Mouse (Mus musculus) forelimb bud, embryonic 11.5 days (tissue): ENCODE data around the gene Brd7.

Experiments
- DNase-seq: peaks from one replicate; pipeline ENCODE4 v3.0.0-alpha.2; 2012; ENCODE audit warnings: low read depth, low spot score

Brd7 gene

DNA sequence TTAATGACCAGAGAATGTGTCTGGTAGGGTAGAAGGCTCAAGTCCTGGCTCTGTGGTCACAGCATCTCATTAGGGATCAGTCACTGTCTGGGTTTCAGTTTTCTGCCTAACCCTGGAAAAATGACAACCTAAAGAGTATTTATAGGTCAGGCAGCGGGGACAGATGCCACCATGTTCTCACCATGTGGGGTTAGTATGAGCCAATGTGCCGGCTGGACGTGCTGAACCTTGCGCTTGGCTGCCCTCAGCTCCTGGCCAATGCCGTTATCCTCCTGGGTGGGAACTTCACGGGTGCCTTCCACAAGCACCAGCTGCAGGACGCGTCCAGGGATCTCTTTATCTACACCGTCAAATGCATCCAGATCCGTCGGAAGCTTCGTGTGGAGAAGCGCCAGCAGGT lies 51.7 kb downstream of the Brd7 start:
- no peak for DNase-seq

DNA sequence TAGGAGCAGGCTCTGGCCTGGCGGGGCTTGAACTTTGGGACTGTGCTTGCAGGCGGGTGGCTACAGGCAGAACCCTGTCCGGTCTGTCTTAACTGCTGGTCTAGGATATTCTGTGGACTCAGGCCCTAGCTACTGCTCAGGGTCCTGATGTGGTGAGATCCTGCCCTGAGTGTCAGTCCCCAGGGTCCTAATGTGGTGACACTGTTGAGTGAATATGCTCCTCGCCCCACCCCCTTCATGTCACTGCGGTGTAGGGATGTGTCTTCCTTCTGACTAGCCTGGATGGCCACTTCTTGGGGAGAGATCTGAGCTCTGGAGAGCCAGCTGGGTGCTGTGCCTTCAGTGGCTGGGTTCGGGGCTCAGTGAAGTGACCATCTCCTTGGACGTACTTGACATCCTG lies 52.1 kb downstream of the Brd7 start:
- DNase-seq = no peak

DNA sequence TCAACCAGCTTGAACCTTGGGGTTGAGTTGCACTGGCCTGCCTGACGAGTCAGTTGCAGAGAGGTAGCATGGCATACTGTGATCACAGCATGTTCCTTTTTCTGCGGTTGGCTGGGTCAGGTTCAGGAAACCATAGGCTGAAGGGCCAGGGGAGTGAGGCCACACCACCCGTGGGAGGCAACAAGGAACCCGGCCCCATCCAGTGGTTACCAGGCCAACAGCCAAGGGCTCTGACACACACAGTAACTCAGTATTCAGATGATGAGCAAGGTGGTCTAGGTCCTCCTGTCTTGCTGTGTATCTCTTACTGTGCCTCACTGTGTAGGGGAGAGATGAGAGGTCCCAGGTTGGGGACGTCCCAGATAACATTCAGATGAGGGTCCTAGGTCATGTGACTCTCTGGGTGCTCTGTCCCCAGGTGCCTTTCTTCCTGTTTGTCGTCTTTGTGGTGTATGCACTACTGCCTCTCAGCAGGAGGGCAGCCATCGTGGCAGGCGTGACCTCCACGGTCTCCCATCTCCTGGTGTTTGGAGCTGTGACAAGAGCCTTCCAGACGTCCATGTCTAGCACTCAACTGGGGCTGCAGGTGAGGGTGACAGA lies 52.6 kb downstream of the Brd7 start:
- no peak for DNase-seq

DNA sequence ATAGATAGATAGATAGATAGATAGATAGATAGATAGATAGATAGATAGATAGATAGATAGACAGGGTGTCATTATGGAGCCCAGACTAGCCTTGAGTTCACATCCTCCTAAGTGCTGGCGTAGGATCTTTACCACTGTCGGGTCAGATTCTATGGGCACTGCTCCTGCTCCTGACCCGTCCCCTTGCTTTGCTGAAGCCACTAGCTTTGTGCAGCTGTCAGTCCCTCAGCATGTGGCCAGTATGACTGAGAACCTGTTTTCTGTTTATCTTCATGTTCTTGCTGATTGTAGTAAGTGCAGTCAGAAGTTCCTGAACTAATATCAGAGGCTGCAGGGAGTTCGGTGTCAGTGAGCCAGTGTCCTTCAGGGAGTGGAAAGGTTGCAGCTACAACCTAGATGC lies 54.3 kb downstream of the Brd7 start:
- DNase-seq = no peak

DNA sequence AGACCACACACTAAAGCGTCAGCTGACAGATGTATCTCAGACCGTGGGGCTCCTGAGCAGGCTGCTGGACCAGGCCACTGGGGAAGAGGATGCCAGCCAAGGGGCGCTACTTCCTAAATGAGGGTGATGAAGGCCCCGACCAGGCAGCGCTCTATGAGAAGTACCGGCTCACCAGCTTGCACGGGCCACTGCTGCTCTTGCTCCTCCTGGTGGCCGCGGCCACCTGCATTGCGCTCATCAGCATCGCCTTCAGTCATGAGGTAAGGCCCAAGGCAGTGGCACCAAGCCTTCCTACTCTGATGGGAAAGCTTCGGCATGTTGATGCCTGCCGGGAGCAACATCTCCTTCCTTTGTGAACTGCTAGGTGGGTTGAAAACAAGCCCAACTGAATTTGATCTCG lies 55.5 kb downstream of the Brd7 start:
- DNase-seq = no peak

DNA sequence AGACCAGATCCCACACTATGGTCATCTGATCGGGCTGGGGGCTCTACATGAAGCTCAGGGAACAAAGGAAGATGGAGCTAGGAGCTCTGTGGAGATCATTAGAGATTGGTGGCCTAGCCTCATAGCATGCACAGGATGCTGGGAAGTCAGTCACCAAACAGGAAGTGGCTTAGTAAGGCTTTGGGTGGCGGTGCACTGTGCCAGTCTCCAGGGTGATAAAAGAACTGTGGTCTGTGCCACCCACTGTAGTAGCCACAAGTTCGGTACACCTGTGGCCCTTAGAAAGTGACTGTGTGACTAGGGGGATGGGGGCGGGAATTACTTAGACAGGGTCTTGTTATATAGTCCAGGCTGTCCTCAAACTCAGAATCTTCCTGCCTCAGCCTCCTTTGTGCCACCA lies 56.2 kb downstream of the Brd7 start:
- no peak for DNase-seq

DNA sequence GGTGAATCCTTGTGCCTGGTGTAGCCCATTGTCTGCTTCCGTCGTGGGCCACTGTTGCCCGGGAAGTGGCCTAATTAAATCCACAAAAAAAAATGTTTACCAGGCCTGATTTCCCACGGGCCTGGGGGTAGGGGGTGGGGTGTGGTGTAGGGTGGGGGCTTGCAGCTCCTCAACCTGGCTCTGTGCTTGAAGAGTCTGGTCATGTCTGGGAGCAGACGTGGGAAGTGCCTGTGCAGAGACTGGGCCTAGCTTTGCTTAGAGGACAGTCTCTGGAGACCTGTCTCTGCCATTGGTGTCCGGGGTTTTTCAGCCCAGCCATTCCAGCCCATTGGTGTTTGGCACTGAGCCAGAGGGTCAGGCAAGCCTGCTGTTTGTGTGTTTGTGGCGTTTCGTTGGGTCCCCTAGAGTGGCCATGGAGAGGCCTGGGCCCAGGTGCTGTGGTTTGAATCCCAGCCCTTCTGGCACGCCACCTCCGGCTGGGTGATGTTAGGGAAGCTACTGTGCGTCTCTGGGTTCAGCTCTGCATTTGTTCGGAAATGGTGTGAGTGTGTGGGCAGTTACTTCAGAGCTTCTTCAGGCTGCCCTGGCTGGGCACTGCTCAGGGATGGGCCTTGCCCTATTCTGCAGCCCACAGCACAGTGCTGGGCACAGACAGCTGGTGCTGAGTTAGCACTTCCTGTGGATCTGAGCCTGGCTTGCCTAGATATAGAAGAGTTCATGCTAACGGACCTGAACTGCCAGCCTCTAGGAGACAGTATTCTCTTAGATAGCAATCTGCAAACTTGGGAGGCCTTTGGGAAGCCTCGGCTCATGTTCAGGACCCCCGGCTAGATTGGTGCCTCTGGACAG lies 60.2 kb downstream of the Brd7 start:
- DNase-seq = no peak

DNA sequence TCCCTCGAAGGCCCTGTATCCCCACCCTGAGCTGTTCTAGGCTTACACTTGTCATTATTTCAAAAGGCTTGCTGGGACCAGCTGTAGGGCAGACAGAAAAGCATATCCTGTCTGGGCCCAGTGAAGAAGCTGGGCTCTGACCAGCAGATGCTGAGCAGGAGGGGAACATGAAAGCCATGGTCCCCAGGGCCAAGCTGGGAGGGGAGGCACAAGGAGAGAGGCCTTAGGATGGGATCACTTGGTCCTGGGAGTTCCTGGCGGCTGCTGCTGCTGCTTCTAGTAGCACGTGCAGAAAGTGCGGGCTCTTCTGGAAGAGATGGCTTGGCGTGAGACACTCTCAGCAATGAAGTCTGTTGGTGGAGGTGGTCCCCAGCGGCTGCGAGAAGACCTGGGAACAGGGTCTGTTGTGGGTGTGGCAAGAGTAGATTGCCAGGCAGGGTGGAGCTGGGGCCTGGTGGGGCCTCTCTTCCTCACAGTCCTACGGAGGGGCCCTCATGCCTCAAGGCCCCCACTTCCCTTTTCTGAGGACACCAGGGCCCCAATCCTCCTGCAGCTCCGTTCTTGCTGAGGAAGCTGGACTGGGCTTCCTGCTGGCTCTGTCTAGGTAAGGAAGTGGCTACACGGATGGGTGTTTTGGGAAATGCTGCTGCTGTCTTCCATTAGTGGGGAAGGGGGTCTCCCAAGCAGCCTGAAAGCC lies 61.9 kb downstream of the Brd7 start:
- DNase-seq = no peak

DNA sequence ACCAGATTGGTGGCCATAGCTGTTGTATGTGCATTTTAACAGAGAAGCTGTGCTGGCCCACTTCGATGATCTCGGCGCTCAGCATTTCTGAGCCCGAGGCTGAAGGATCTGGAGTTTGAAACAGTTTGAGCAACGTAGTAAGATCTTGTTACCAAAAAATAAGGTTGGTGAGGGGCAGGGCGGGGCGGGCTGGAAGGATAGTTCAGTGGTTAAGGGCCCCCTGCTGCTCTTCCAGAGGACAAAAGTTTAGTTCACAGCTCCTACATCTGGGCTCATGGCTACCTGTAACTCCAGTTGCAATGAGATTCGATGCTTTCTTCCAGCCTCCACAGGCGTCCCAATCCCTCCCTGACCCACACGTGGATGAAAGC lies 63.3 kb downstream of the Brd7 start:
- no peak for DNase-seq

DNA sequence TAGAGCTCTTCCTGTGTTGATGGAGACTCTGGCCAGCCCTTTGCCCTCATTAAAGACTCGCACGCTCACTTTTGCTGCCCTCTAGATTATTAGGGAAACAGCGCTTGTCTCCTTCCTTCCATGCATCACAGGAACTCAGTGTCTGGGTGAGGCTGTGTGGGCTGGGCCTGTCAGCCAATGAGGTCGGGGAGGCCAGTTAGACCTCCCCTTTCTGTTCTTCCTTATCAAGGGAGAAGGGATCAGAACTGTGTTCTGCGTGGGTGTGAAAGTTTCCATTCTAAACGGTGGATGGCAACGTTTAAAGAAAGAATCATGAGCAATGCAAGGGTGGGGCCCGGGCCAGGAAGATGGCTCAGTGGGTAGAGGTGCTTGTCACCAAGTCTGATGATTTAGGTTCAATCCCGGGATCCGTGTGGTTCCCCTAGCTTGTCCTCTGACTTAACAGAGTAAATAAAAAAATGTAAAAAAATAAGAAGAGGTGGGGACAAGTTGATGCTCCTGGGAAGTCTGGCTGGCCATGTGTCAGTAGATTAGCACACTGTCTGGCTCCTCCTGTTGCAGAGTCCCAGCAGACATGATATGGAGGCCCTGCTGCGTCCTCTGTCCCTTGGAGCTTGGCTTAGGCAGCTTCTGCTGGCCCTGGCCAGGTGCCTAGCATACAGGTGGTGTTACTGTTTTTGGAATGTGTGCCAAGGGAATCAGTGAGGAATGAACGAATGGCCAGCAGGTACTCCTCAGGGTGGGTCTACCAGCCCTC lies 63.8 kb downstream of the Brd7 start:
- no peak for DNase-seq

DNA sequence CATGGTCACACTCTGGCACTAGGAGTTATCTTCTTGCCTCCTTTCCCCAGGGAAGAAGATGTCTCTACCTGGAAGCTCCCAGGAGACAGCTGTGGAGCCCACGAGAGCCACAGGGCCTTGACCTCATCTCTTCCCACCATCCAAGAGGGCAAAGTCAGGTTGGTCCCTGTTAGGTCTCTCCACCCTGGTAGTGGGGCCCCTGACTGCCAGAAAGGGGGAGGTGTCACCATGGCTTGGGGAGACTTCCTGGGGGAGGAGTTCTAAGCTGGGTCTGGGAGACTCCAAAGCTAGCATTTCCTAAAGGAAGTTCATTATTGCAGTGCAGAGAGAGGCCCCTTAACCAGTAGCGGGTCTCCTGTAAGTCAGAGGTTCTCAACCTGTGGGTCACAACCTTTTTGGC lies 67.0 kb downstream of the Brd7 start:
- no peak for DNase-seq

DNA sequence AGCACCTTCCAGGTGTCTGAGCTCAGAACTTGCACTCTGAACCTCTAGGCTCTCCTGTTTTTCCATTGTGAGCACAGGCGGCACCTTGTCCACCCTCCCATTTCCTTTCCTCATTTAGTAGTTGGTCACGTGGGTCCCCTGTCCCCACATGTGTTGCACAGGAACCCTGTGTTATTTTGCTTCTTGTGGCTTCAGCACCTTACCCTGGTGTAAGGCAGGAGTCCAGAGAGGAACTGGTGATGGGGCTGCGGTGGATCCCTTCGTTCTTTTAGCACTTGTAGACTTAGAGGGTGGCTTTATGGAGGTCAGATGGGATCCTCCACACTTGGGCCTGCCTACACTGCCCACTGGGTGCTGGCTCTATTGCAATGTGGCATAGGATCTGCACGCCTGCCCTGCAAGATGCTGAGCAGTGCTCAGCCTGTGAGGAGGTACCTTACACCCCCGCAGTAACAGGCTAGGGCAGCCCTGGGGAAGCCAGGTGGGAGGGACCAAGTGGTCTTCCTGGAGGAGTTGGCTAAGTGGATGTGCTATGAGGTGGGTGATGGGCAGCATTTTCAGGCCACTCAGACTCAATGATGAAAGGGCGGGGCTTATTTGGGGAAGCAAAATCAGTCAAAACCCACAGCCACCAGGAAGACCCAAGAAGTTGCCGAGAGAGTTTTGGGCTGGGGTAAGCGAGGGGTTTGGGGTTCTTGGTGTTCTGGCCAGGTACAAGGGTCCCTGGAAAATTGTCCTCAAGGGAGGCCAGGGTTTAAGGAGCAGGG lies 68.2 kb downstream of the Brd7 start:
- DNase-seq = no peak

DNA sequence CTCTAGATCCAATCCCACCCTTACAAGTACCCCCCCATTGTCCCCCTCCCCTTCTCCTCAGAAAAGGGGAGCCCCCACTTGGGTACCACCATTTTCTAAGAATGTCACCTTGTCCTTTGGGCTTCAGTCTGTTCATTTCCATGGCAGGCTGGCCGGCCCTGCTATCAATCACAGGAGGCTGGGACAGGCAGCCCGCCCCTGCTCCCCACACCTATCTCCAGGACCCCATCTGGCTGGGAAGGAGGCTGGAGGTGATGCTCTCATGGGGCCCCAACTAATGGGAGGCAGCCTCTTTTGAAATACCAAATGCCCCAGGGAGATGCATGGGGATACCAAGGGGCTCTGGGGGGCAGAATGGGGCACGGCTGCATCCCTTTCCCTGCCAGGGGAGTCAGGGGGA lies 69.1 kb downstream of the Brd7 start:
- no peak for DNase-seq

DNA sequence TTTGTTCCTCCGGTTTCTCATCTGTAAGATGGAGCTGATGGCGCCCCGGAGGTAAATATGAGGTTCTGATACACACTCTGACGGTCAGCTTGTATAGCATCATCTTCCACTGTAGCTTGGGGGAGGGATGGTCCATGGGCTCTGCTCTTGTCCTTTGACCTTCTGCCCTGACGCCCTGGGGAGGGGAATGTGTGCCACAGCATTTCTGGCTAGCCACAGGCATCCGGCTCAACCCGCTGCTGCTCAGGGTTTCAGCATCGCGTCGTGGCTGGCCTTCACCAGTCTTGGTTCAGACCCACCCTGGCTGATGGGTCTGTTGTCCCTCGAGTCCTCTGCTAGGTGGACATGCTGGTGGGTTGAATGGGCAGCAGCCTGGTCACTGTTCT lies 70.7 kb downstream of the Brd7 start:
- DNase-seq = no peak

DNA sequence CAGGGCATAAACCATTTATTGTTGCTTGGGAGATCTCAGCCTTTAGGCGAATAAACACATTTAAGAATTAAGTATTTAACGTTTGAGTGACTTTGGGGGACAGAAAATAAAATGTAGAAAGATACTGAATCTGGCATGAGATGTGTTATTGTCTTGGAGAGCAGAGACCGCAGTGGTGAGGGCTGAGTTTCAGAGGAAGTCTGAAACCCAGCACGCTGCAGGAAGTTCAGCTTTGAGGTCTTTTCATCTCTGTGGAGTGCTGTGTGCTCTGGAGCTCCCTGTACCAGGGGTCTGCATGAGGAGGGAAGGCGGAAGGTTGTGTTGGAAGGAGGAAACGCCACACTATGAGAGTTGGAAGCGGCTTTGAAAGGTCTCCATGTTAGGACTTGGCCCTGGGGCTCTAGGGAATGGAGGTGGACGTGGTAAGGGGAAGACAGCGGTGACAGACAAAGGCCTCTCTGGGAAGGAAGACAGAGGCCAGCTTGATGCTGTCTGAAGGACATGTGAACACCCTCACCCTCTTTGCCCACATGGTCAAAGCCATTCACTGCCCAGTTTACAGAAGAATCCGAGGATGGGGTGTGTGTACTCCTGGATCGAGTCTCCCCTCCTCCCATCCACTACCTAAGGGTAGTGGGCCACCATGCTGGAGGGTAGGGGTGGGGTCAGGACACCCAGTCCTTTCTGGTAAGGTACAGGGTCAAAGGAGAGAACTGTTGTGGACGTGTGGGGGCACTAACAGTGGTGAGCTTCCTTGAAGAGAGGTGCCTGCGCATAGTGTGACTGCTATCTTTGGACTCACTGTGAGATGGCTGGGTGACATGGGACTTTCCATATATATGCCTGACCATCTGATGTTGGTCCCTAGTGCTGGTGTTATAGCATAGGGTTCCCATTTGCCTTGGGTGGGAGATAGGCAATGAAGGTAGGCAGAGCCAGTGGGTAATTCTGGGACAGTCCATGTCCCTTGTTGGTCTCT lies 71.4 kb downstream of the Brd7 start:
- DNase-seq = no peak

DNA sequence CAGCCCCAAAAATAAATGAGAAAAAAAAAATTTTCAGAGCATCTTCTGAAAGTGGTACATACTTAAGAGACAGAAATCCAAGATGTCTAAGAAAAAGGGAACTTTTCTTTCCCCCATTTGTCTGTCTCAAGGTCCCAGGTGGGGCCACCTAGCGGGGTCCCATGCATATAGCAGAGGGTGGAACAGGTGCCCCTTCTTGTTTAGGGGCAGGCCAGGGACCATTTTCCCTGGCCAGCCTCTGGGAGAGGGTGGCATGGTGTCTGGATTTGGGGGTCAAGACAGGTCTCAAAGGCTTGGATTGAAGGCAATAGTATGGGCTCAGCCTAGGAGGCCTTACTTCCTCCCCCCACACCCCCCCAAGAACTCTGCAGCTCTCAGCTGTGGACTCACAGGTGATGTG lies 72.1 kb downstream of the Brd7 start:
- DNase-seq = no peak

DNA sequence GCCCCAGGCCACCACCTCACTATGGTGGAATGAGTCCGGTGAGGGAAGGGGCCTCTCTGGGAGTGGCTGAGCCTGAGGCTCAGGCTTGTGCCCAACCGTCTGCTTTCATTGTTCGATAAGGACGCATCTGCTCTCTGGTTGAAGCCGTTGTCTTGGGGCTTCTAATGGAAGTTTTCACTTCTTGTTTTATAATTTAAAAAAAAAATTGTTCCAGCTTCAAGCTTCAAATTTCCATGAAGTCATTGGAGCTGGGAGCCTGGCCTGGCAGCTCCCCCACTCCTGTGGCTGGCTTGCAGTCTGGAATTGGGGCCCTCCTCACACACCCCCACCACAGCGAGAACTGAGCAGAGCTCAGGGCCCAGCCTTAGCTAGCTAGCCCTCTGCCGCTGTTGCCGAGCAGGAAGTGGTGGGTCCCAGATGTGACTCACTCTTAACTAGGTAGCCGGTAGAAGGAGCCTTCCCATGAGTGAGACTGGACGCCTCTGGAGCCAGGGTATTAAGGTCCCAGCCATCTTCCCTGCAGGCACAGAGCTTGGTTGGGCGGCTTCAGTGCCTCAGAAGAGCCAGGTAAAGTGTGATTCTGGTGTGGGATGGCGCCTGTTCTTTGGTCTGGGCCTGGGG lies 73.3 kb downstream of the Brd7 start:
- no peak for DNase-seq

DNA sequence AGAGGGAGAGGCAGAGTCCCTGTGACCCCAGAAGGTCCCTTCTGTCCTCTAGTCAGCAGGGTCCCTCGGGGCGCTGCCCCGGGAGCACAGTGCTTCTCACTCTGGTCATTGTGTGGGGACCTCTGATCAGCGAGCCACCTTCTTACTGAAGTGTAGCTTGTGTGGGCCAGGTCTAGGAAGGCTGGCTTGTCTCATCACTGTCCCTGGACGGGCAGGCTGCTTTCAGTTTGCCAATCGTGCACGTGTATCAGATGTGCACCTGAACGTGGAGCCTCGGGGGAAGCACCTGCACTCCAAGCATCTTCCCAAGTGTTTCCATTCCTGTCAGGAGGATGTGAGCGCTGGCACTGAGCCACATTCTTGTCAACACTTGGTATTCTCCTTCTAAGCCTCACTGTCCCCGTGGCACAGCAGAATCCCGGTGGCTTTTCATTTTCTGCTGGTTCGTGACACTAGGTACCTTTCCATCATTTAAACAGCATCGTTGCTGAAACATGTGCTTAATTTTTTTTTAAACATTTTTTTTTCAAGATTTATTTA lies 75.5 kb downstream of the Brd7 start:
- DNase-seq = no peak
